Mouse (Mus musculus) frontal cortex, postnatal 36 days (tissue): ENCODE results near the gene Baiap2.

ENCODE experiments used
- DNase-seq, 2 experiments: peaks; one replicate each; pipeline ENCODE4 v3.0.0; 2022; ENCODE audit warnings: low spot score in 2 of 2

The Baiap2 gene

DNA sequence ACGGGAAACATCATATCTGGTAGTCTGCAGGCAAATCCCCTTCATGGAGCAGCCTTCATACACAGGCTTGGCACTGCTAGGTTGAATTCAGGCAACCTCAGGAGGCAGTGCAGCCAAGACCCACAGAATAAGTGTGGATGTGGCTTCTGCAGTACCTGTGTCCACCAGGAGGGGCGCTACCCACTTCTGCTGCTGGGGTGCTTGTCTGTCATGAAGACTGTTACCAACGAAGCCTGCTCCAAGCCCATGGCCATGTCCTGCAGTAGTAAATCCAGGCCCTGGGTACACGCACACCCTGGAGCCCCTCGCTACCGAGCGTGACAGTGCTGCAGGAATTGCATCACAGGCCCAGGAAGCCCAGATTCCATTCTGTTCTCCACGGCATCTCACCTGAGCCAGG, 22.7 kb upstream of the Baiap2 start:
- peak; percentile 68 to 76 for DNase-seq

GRCm38 (mm10) chr11:119920668-119921067, 21.9 kb upstream of the Baiap2 start:
- DNase-seq, result no peak

DNA sequence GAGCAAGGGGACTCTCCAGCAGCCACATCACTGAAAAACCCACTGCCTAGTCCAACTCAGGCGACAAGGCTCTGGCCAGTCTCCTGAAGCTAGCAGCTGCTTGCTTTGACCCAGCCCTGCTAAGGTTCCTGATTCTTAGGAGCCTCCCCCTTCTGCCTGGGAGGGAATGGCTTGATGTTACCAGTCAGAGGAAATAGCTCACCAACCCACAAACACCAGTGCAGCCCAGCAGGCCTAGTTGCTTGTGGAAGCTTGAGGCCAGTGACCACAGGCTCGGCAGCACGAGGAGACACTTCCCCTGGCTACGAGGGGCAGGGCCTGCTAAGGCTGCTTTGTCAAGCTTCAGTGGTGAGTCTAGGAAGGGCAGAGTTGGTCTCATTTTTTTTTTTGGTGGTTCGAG, 17.4 kb upstream of the Baiap2 start:
- no peak for DNase-seq

DNA sequence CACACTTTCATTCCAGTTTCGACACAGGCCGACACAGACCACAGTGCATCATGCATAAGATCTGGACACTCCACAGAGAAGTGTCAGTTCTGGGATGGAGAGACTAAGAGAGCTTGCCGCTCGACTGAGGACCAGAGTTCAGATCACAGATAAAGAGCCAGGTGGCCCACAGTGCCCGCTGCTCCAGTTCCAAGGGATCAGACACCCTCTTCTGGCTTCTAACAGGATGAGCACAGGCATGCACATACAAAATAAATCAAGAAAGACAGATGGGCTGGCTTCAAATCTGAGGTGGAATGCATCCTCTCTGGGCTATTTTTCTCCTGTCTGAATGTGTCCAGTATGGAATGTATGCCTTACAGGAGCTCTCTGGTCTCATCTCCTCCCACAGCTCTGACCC, 15.8 kb upstream of the Baiap2 start:
- no peak for DNase-seq

- DNase-seq, result peak in 1 of 2 experiments; percentile 65
These were observed 14.4 kb upstream of the Baiap2 start for GRCm38 (mm10) chr11:119928023-119928681.

DNA sequence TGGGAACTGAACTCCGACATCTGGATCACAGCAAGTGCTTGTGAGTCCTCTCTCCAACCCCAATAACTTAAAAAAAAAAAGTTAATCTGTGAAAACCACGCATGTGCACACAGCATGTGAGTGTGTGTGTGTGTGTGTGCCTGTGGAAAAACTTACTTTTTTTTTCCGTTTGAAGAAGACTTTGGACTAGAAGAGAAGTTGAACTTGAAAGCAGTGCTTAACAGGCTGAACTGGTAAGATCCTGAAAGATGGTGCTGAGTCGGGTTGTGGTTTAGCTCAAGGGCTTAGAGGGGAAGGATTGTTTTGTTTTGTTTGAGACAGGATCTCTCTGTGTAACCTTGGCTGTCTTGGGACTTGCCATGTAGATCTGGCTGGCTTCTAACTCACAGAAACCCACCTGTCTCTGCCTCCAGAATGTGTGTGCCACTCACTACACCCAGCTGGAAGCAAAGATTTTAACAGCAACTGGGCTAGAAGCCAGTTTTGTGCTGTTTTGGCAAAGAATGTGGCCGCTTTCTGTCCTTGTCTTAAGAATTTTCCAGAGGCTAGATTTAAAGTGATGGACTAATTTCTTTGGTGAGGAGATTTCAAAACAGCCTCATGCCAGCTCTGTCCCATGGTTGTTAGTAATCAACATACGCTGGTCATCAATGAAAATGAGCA, 12.8 kb upstream of the Baiap2 start:
- DNase-seq, result no peak

GRCm38 (mm10) chr11:119931809-119932208, 10.8 kb upstream of the Baiap2 start:
- no peak for DNase-seq

DNA sequence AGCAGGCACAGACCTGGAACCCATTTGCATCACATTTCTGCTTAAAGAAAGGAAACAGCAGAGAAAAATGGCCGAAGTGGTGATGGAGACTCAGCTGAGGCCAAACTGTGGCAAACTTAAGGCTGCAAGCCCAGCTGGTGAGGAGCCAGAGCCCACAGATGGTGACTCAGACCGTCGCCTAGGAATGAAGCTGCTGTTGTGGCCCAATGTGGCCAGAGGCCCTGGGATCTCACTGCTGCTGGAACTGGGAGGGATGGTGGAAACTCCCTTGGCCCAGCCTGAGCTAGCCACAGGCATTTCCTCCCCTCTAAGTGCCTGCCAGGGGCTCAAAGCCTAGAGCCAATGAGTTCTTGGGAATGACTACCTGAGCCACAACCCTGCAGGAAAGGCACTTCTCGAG, 9.4 kb upstream of the Baiap2 start:
- no peak for DNase-seq

DNA sequence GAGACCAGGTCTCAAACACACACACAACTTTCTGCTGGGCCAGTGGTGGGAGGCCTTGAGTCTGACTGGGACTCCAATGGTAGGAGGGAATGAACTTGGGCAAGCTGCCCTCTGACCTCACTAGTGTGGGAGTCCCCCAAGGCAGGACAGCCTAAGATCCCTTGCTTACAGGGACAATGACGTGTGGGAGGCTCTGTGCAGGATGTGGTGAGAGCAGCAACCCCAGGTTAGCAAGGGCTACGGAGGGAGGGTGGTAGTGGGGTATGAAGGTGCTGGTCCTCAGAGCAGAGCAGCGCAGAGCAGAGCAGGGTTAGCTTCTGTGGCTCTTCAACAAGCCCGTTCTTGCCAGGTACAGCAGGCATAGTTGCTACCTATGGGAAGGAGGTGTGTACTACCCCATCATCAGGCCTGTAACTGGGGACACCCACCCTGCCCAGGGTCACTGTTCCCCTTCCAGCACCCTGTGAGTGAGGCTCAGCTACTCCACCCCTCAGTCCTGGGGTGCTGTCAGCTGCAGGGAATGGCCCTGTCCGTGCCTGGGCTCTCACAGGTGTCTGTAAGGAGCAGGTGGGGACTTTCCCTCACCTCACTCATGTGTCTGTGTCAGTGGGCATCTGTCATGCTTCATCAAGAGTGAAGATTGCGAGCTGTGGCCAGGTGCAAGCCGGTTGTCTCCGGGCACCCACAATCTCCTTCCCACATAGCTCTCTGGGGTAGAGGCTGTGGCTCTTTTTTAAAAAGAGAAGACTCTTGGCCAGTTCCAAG, 8.6 kb upstream of the Baiap2 start:
- DNase-seq, result no peak

DNA sequence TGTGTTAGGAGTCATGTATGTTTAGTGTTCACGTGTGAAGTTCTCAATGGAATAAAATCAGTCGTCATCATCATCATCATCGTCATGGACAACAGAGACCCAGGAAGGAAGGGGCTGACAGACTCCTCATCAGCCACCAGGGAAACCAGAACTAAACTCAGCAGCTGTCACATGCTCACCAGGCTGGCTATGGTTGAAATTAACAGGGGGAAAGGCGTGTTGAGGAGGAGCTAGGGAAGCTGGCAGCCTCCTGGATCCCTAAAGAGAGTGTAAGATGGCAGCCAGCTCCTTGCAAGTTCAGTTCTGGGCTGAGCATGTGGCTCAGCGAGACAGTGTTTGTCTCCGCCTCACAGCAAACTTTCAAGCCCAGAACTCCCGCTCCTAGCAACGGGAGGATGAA, 7.8 kb upstream of the Baiap2 start:
- no peak for DNase-seq

- DNase-seq, result peak; percentile 70 to 71
These were observed 7.1 kb upstream of the Baiap2 start for GRCm38 (mm10) chr11:119935457-119935856.

DNA sequence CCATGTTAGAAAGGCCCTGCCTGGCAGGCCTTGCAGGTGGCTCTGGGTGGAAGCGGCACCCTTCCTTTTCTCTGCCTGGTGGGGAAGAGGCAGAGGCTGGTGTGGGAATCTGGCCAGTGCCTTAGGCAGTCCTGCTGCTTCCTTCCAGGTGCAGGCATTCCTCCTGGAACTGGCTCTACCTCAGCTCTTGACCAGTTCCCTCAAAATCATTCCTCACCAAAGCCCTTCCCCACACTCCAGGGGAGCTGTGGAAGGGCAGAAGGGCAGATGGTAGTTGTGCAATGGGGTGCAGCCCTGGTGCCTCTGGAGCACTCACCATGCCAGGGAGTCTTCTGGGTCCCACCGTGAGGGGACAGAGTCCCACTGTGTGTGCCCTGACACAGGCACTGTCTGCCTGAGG, 6.1 kb upstream of the Baiap2 start:
- DNase-seq, result no peak

DNA sequence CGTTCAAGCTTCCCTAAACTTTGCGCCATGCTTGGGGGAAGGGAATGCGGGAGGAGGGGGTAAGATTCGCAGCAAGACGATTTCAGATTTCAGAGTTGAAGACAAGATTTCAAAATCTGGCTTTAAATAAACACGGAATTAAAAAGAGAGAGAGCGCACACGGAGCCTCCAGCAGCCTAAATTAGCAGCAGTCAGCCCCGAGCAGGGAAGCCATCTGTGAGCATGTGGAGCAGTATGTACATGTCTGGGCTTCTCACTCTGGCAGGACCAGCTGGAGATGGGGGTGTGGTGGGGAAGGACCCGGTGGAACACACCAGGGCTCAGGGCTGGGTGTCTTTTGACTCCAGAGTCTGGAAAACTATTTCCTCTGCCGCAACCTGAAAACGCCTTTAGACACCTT, 5.3 kb upstream of the Baiap2 start:
- DNase-seq, result peak; percentile 78 to 90

- DNase-seq, result peak; percentile 64 to 69
These were observed 4.6 kb upstream of the Baiap2 start for GRCm38 (mm10) chr11:119937772-119938502.

DNA sequence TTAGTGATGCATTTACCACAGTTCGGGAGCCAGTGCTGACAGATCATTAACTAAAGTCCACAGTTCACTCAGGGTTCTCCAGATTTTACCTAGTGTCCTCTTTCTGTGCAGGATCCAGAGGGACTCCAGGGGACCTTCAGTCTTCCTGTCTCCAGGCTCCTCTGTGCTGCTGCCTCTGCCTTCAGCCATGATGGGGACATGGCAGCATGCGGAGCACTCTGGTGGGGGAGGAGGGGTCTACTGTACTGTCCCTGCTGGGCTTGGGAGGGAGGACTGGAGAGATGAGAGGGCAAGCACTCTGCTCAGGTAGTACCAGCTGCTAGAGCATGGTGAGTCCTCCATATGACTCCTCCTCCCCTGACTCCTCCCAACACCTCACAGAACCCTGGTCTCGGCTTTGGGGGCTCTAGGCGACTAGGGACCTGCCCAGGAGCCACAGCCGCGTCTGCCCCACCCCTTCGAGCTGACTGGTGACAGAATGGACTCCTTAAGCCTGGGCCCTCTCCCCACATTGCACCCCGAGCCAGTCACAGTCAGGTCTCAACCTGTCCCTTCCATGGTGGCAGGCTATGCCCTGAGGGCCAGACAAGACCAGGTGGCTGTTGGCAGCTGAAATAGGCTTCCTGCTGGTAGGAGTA, 3.4 kb upstream of the Baiap2 start:
- DNase-seq, result no peak

GRCm38 (mm10) chr11:119939711-119940106, 2.9 kb upstream of the Baiap2 start:
- no peak for DNase-seq

DNA sequence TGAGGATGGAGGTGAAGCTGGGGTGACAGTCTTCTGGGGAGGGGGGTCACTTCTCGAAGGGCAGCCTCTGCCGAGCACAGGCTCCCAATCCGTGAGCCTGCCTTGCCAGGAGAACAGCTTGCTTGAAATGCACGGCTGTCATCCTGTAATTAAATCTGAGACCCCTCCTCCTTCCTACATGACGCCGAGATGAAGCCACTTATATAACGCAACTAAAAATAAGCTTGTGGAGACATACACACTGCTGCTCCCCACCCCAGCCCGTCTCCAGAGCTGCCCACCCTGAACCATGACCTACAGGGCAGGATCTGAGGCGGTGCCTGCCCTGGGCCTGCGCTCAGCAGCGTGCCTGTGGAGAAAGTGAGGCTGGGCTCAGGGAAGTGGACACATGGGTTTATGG, 2.4 kb upstream of the Baiap2 start:
- peak; percentile 53 to 67 for DNase-seq

DNA sequence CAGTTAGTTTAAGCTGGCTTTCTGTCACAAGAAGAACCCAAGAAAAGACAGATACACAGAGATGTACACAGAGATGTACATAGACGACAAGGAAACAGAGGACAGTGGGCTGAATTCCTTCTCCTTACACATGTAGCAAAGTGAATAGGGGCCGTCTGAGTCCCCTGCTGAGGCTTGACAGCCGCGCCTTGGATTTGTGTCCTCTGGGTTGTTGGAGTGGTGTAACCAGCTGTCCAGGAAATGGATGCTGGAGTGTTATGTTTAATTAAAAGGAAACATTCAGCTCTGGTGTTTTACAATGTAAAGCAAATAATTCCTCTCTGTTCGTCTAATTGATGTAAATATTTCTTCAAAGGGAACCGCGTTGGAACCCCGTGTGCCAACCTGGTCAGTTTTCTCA, 769 bp upstream of the Baiap2 start:
- DNase-seq, result no peak

DNA sequence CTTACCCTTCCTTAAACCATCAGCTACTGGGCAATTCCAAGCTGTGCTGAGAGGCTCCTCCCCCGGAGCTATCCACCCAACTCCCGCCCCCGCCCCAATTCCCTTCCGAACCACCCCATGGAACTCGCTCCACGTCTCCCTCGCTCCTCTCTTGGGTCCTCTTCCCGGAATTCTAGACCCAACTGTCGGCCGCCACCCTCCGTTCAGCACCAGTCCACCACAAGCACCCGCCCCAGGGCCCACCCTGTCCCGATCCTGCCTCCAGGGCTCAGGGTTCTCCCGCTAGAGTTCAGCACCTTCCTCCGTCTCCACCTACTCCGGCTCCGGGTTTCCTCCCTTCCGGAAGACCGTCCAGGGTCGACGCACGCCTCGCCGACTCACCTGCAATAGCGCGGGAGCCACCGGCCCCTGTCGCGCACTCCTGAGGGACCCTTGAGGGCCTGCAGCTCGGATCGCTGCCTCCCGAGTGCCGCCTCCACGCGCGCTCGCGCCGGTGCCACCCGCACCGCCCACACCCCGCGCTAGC, 299 bp upstream of the Baiap2 start:
- DNase-seq, result peak in 1 of 2 experiments; percentile 63

DNA sequence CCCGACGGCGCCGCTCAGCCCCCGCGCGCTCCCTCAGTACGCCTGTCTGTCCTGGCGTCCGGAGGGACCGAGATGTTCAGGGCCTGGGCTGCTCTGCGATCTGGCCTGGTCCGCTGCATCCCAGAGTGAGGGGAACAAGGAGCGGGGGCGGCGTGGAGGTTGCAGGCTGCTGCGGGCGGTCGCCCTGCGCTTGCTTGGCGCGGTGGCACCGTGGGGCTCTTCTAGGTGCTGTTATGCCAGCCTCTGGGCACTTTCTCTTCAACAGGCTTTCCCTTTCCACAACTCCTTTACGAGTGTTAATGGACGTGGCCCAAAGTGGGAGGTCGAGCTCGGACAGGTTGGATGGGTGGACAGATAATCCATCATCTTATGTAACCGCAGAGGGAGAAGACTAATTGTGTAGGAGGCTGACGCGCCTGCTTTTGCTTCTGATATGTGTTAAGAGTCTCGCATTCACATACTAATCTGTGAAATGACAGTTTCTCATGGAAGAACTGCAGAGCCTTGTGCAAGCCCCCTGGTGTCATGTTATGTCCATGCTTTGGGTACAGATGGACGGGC, 945 bp downstream of the Baiap2 start:
- DNase-seq, result no peak

DNA sequence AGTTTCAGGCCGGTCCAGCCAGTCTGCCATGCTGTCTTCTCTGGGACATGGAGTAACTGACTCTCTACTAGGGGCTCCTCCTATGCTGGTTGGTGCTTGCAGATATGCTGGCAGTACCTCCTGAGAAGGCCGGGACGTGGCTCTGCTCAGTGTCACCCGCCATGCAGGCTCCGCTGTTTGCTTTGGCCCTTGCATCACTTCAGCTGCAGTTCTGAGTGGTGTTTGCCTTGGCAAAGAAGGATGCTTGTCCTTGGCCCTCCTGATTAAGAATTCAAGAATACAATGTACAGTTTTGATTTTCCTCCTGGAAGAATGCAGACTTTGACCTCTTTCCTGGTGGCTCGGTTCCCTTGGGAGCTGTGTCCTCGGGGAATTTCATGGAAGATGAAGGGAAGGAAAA, 2.8 kb downstream of the Baiap2 start:
- no peak for DNase-seq
